Mouse (Mus musculus): ENCODE data around the gene Neurl3.
A peak's percentile ranks its signal among the peaks of the same experiment; 100 is the strongest.

The Neurl3 gene

GRCm38 (mm10) chr1:36257276-36257675 lies 17.2 kb downstream of the Neurl3 start:
- no peak for DNase-seq (ENCODE audit: low spot score in 2 of 2)

- DNase-seq (ENCODE audit: low spot score in 2 of 2) = no peak
Observed at GRCm38 (mm10) chr1:36255871-36256640, 18.4 kb downstream of the Neurl3 start.

- DNase-seq (ENCODE audit: low spot score in 2 of 2) = no peak
Observed at GRCm38 (mm10) chr1:36254635-36255360, 19.7 kb downstream of the Neurl3 start.

- peak; percentile 29 to 63 for DNase-seq (ENCODE audit: low spot score in 2 of 2)
Observed at GRCm38 (mm10) chr1:36252791-36253190, 21.7 kb downstream of the Neurl3 start.

- DNase-seq (ENCODE audit: low spot score in 2 of 2) = no peak
Observed at GRCm38 (mm10) chr1:36251426-36251825, 23.1 kb downstream of the Neurl3 start.

GRCm38 (mm10) chr1:36246688-36247087 lies 27.8 kb downstream of the Neurl3 start:
- no peak for DNase-seq (ENCODE audit: low spot score in 2 of 2)

GRCm38 (mm10) chr1:36244828-36245215 lies 29.7 kb downstream of the Neurl3 start:
- no peak for DNase-seq (ENCODE audit: low spot score in 2 of 2)

GRCm38 (mm10) chr1:36244058-36244827 lies 30.2 kb downstream of the Neurl3 start, which contains the start of gene Uggt1:
Gene Uggt1 (minus strand): TSS chr1:36244720.
- peak; percentile 77 to 84 for DNase-seq (ENCODE audit: low spot score in 2 of 2)

GRCm38 (mm10) chr1:36243447-36244057 lies 30.9 kb downstream of the Neurl3 start:
- no peak for DNase-seq (ENCODE audit: low spot score in 2 of 2)

- DNase-seq (ENCODE audit: low spot score in 2 of 2) = no peak
Observed at GRCm38 (mm10) chr1:36241903-36242429, 32.5 kb downstream of the Neurl3 start.

- no peak for DNase-seq (ENCODE audit: low spot score in 2 of 2)
Observed at GRCm38 (mm10) chr1:36240176-36240575, 34.3 kb downstream of the Neurl3 start.

- no peak for DNase-seq (ENCODE audit: low spot score in 2 of 2)
Observed at GRCm38 (mm10) chr1:36239396-36239795, 35.1 kb downstream of the Neurl3 start.

GRCm38 (mm10) chr1:36235855-36236254 lies 38.6 kb downstream of the Neurl3 start:
- DNase-seq (ENCODE audit: low spot score in 2 of 2) = no peak

- no peak for DNase-seq (ENCODE audit: low spot score in 2 of 2)
Observed at GRCm38 (mm10) chr1:36235057-36235639, 39.3 kb downstream of the Neurl3 start.

- no peak for DNase-seq (ENCODE audit: low spot score in 2 of 2)
Observed at GRCm38 (mm10) chr1:36233218-36233617, 41.3 kb downstream of the Neurl3 start.

- no peak for DNase-seq (ENCODE audit: low spot score in 2 of 2)
Observed at GRCm38 (mm10) chr1:36230919-36231705, 43.4 kb downstream of the Neurl3 start.

- no peak for DNase-seq (ENCODE audit: low spot score in 2 of 2)
Observed at GRCm38 (mm10) chr1:36228461-36228860, 46.0 kb downstream of the Neurl3 start.

- no peak for DNase-seq (ENCODE audit: low spot score in 2 of 2)
Observed at GRCm38 (mm10) chr1:36224648-36225047, 49.8 kb downstream of the Neurl3 start.
